Mouse (Mus musculus) cerebellum, postnatal 36 days (tissue): ENCODE data around the gene Snn.

ENCODE experiments used
- DNase-seq, 2 experiments: peaks; one replicate each; pipeline ENCODE4 v3.0.0; 2021 to 2022; ENCODE audit warnings: mixed read lengths in 2 of 2

Snn gene

GRCm38 (mm10) chr16:11086856-11087588 is 26.3 kb downstream of the Snn start:
- no peak for DNase-seq

- no peak for DNase-seq
These were observed 30.3 kb downstream of the Snn start for GRCm38 (mm10) chr16:11090836-11091570.

GRCm38 (mm10) chr16:11092061-11092460 is 31.3 kb downstream of the Snn start:
- no peak for DNase-seq

GRCm38 (mm10) chr16:11092523-11092922 is 31.8 kb downstream of the Snn start:
- DNase-seq, result no peak

- no peak for DNase-seq
These were observed 33.1 kb downstream of the Snn start for GRCm38 (mm10) chr16:11093717-11094386.

- no peak for DNase-seq
These were observed 36.6 kb downstream of the Snn start for GRCm38 (mm10) chr16:11097301-11097700.

- no peak for DNase-seq
These were observed 44.2 kb downstream of the Snn start for GRCm38 (mm10) chr16:11104905-11105304.

- no peak for DNase-seq
These were observed 48.5 kb downstream of the Snn start for GRCm38 (mm10) chr16:11109198-11109740.

- no peak for DNase-seq
These were observed 61.9 kb downstream of the Snn start for GRCm38 (mm10) chr16:11122625-11123024.

GRCm38 (mm10) chr16:11124110-11124509 is 63.4 kb downstream of the Snn start:
- no peak for DNase-seq
